Mouse (Mus musculus): ENCODE data around the gene Fbxl18.
A peak's percentile ranks its signal among the peaks of the same experiment; 100 is the strongest.
"Not testable (repeated sequence)": the region's sequence is repeated elsewhere in the genome, so short reads cannot be mapped to it uniquely, and the experiment has no call there.

Gene Fbxl18

DNA sequence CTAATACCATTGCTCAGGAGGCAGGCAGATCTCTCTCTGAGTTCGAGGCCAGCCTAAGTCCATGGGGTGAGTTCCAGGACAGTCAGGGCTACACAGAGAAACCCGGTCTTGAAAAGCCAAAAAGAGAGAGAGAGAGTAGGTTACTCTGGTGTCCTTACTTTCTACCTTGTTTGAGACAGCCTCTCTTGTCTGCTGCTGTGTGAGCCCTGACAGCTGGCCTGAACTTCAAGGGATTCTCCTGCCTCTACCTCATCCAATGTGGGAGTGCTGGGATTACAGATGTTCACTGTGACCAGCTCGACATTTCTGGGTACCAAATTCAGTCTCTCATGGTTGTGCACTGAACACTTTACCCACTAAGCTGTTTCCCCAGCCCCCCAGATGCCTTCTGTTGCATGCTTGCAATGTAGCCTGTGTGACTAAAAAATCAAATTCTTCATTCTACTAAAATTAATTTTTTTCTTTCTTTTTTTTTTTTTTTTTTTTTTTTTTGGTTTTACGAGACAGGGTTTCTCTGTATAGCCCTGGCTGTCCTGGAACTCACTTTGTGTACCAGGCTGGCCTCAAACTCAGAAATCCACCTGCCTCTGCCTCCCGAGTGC is 4.8 kb upstream of the Fbxl18 start:
- no peak for DNase-seq (ENCODE audit: low spot score in 2 of 2)

DNA sequence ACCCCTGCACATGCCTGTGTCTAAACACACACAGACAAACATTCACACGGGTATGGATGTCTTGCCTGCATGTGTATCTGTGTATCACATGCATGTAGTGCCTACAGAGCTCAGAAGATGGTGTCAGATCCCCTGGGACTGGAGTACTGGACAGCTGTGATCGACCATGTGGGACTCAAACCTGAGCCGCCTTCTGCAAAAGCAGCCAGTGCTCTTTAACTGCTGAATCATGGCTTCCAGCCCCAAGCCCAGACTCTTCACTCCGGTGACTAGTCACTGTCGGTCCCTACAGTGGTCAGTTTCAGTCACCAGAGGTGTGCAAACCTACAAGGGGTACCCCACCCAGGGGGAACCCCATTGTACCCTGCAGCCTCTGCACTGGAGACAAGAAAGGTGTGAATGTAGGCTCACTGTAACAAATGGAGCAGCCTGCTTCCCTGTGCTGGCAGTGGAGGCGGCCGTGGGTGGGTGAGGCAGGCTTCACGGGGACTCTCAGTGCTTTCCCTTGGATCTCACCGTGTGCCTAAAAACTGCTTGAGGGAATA is 3.9 kb upstream of the Fbxl18 start:
- DNase-seq (ENCODE audit: low spot score in 2 of 2), result no peak

GRCm38 (mm10) chr5:142898316-142898715 is 3.1 kb upstream of the Fbxl18 start:
- DNase-seq (ENCODE audit: low spot score in 2 of 2), result no peak

GRCm38 (mm10) chr5:142897568-142898248 is 2.5 kb upstream of the Fbxl18 start:
- DNase-seq (ENCODE audit: low spot score in 2 of 2), result no peak

DNA sequence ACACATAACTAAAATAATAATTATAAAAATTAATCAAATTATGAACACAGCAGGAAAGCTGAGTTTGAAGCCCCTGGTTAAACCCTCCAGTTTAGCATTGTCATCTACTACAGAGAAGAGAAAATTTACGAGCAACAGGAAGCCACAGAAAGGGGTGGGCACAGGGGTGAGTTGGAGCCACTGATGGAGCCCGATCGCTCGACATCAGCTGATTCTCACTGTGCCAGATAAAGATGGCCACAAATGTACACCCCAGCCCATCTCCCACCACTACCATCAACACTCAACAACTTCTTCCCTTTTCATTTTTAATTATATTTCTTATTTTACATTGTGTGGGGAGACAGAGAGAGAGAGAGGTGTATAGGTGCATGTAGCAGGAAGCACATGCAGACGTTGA is 1.5 kb upstream of the Fbxl18 start:
- DNase-seq (ENCODE audit: low spot score in 2 of 2), result no peak

- DNase-seq (ENCODE audit: low spot score in 2 of 2), result no peak
Observed at GRCm38 (mm10) chr5:142896192-142896591, 971 bp upstream of the Fbxl18 start.

DNA sequence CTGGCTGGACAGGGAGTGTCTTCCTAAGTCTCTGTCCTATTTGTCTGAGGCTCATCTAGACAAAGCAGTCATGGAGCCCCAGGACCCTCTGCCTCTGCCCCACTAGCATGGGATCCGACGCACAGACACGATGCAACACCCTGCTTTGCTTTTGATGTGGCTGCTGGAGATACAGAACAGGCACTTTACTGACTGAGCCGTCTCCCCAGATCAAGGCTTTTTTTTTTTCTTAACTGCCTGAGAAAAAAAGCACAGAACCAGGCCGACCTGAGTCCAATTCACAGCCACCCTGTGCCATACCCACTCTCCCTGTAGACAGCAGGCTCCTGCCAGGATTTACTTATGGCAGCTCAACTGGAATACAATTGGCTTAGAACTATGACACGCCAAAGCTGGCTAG is 3.8 kb downstream of the Fbxl18 start:
- no peak for DNase-seq (ENCODE audit: low spot score in 2 of 2)

- not testable (repeated sequence) for DNase-seq (ENCODE audit: low spot score in 2 of 2)
Observed at GRCm38 (mm10) chr5:142887533-142887932, 7.7 kb downstream of the Fbxl18 start.

DNA sequence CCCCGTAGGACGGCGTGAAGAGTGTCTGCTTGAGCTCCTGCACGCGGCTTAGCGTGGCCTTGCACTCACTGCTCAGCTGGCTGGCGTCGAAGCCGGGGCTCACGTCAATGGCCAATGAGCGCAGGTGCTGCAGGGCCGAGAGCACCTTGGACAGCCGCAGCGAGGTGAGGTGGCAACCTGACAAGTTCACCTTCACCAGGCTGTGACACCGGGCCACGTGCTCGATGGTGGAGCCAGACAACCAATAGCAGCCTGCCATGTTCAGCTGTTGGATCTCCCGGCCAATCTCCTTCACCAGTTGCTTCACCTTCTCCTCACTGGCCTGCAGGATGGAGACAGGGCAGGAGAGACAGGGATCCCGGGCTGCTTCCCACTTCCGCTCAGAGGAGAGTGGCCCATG is 8.5 kb downstream of the Fbxl18 start:
- no peak for DNase-seq (ENCODE audit: low spot score in 2 of 2)

- no peak for DNase-seq (ENCODE audit: low spot score in 2 of 2)
Observed at GRCm38 (mm10) chr5:142886181-142886580, 9.0 kb downstream of the Fbxl18 start.

GRCm38 (mm10) chr5:142882471-142882870 is 12.8 kb downstream of the Fbxl18 start:
- no peak for DNase-seq (ENCODE audit: low spot score in 2 of 2)

DNA sequence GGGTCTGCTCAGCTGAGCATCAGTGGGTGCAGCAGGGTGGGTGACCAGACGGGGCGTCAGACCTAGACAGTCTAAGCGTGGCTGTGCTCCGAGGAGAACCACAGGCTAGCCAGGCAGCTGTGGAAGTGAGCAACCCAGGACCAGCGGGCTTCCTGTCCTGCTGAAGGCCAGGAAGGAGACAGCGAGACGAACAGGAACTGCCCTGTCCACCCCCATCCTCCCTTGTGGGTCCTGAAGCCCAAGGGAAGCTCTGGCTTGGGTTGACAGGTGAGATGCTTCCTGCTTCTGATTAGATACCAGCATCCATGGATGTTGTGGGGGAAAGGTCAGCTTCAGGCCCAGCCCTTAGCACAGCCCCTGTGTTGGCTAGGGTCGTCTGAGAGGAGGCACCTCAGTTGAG is 13.3 kb downstream of the Fbxl18 start:
- DNase-seq (ENCODE audit: low spot score in 2 of 2), result no peak

DNA sequence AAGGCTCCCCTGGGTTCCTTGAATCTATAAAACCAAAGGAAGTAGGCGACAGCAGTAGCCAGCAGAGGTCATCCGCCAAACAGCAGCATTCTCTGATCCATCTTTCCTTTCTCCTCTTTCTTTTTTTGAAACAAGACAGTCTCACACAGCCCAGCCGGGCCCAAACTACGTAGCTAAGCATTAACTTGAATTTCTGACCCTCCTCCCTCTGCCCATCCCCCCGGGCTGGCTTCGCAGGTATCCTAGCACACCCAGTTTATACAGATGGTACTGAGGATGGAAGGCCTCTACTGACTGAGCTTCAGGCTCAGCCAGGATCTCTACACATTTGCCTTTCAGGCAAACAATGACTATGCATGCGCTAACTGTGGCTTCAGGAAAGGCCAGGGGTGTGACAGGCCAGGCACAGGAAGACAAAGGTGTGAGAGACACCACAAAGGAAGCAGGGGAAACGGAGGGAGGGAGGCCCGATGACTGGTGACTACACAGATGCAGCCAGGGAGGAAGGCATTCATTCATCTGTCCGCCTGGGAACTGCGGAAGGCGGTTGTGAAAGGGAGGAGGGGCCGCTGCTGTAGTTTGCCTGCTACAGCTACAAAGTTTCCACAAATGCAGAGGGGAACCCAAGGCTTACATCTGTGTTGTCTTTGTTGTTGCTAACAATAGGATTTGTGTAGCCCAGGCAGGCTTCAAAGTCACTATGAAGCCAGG is 14.3 kb downstream of the Fbxl18 start:
- DNase-seq (ENCODE audit: low spot score in 2 of 2), result no peak

GRCm38 (mm10) chr5:142880246-142880645 is 15.0 kb downstream of the Fbxl18 start:
- no peak for DNase-seq (ENCODE audit: low spot score in 2 of 2)

DNA sequence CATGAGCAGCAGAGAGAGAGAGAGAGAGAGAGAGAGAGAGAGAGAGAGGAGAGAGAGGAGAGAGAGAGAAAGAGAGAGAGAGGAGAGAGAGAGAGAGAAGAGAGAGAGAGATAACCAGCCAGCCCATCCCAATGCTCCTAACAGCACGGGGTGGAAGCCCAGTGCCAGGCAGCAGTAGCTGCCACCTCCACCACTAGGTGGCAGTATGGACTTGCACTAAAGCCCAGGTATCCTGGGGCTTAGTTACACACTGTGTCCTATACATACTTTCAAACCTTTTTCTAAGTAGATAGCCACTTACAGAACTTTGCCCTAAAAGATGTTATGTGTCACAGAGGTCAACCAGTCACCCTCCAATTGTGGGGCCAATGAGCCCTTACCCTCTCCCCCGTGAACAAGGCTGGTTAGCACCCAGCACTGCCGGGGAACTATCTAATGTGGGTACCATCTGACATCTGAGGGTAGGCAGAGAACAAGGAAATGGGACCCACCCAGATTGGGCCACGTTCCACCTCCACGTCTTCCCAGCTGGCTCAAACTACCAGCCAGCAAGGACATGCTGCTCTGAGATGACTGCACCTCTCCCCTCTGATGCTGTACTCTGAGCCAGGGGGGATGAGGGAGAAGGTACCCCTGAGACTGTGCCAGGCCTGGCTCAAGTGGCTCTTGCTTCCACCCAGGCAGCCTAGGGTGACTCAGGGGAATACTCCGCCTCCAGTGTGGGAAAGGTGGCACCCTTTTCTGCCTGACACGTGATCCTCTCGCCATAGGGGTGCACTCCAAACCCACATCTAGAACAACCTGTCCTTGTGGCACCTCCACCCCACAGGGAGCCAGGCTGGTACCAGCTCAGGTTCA is 15.7 kb downstream of the Fbxl18 start:
- peak in 1 of 2 experiments; percentile 62 for DNase-seq (ENCODE audit: low spot score in 2 of 2)

DNA sequence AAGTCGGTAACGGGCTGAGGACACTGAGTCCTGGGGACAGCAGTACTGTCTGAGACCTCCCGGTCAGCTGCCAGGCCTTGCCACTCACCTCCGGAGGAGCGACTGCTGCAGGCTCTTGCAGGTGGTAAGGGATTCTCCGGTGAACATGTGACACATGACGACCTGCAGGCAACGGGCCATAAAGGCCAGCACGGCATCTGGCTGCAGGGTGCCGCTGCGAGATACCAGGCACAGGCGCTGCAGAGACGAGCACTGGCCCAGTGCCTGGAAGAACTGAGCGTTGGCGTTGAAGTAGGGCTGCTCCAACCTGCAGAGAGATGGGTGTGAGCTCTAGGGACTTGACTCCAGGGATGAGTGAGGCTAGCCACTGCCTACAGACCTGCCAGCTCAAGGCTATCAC is 16.7 kb downstream of the Fbxl18 start:
- no peak for DNase-seq (ENCODE audit: low spot score in 2 of 2)

DNA sequence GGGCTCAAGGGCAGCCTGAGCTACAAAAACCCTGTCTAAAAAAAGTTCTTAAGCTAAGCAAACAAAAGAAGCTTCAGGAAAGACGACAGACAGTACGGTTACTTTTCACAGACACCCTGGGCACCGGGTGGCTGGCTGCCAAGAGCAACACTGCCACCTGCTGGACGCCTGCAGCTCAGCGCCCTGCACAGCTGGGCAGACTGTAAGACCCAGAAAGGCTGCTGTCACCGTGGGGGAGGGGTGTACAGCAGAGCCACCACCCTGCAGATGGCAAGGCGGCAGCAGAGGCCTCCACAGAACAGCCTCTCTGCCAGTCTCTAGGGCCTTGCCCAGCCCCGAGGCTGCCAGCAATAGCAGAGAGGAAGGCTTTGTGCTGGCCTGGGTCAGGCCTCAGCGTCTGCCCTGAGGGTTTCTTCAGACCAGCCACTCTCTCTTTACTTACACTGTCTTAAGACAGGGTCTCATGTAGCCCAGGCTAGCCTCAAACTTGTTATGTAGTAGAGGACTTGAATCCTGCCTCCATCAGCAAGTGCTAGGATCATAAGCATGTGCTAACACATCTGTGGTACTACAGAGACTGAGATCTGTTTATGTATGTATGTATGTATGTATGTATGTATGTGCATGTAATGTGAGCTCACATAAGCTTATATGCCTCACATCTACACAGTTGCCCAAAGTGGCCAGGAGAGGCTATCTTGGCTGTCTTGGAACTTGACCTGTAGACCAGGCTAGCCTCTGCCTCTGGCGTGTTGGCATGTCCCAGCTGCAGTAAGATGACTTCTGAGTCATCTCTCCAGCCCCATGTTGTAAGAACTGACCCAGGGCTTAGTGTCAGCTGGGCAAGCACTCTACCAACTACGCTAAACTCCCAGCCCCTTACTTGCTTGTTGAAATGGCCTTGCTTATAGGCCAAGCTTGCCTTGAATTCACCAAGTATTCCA is 17.6 kb downstream of the Fbxl18 start:
- peak; percentile 71 to 75 for DNase-seq (ENCODE audit: low spot score in 2 of 2)

- no peak for DNase-seq (ENCODE audit: low spot score in 2 of 2)
Observed at GRCm38 (mm10) chr5:142876896-142877295, 18.3 kb downstream of the Fbxl18 start.

GRCm38 (mm10) chr5:142875513-142875905 is 19.7 kb downstream of the Fbxl18 start:
- DNase-seq (ENCODE audit: low spot score in 2 of 2), result no peak

DNA sequence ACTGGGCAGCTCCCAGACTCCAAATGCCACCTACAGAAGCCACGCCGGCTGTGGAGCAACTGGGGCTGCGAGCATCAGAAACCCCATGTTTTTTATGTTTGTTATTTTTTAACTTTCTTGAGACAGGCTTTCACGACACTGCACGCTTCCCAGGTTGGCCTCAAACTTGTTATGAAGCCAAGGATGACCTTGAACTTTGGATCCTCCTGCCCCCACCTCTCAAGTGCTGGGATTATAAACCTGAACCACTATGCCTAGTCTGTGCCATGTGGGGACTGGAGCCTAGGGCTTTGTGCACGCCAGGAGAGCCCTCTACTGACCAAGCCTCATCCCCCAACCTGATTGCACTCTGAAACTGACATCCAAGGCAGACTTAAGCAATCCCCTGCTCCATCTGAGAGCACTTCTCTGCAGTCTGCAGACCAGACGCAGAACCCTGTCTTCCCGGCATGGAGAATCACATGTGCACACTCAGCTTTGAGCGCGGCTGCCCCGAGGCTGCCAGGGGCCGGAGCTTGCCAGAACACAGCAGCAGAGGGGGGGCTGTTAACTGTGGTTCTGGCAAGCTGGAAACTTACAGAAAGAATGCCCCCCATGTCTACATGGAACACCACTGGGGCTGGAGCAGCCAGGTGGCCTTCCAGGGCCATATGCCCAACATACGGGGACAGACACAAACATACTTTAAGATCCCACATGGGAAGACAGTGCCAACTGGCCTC is 20.3 kb downstream of the Fbxl18 start:
- DNase-seq (ENCODE audit: low spot score in 2 of 2), result no peak

Data from urinary bladder, adult 18-20 months (tissue).